Mouse (Mus musculus) gastrocnemius, postnatal 4 days (tissue): Measurements from ENCODE around the gene Cdk6. TPM values are rescaled to one million over a fixed set of nuclear protein-coding genes. Genes with fewer than 3 reads are reported as not detected.
"Not testable (repeated sequence)": the region's sequence is repeated elsewhere in the genome, so short reads cannot be mapped to it uniquely, and the experiment has no call there.

Experiments
- DNase-seq, 2 experiments: peaks; one replicate each; pipeline ENCODE4 v3.0.0; 2021 to 2022; ENCODE audit warnings: low spot score in 2 of 2, mixed read lengths in 2 of 2
- total RNA-seq, 2 experiments: library from RNA; stranded (reverse); gene quantifications; 2 replicates each; pipeline ENCODE4 v1.2.3; 2021

Cdk6 gene
- total RNA-seq, 2 experiments from 2014 or later, result 18.0 to 21.2 TPM

DNA sequence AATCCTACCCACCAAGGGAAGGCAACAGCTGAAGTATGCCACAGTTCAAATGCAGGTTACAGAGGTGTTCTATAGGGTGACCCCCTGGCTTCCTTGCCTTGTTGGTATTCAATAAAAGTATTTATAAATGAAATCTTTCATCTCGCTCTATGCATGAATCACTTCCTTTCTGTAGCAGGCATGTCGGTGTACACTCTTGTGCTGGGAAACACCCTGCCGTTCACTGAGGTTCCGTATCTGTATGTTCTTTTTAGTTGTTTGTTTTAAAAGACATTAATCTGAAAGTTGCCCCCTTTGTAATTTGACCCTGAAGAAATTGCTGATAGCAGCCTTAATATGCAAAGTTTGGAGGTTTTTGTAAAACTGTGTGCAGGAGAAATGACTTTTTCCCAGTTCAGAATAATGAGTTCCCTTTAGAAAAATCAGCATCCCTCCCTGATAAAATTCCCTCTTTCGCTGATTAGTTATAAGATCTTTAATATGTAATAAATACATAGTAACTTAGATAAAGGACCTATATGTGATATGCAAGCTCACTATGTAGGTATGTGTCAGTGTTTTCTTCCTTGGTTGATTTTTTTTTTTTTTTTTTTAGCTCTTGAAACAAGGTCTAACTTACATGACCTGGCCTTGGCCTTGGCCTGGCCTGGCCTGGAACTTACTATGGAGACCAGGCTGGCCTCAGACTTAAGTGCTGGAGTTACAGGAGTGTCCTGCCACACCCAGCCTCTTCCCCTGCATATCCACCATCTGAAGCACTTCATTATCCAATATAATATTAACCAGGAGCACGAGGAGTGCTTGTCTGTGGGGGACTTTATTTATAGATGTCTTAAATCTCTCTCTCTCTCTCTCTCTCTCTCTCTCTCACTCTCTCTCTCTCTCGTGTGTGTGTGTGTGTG, 167.4 kb downstream of the Cdk6 start:
- no peak for DNase-seq

DNA sequence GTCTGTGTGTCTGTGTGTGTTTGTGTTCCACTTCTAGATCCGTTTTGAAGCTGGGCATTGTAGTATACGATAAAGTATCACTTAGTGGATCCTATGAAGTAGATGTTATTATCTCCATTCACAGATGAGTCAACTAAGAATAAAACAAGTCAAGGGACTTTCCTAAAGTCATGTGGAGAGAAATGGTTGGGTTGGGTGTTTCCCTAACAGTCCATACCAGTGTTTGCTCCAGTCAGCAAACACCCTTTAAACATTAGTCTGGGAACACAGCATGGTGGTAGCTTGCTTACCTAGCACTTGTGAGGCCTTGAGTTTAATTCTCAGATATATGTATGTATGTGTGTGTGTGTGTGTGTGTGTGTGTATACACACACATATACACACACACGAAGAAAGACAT, 168.2 kb downstream of the Cdk6 start:
- DNase-seq, result no peak

- no peak for DNase-seq
Measured at GRCm38 (mm10) chr5:3511097-3511795, 170.0 kb downstream of the Cdk6 start.

DNA sequence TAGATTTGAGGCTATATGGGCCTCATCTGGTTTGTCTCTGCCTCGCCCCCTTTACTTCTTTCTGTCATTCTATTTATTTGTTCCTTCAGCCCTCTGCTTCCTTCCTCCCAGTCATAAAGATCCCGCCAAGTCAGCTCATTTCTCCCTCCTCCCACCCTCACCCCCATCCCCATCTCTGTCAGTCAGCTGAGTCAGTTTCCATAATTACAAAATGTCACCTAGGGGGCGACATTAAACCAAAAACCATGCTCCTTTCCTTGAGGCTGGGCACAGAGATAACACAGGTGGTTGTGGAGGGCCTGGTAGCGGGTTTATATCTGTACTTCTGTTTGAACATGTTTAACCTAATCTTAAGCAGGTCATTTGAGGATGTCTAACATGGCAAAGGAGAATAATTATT, 171.3 kb downstream of the Cdk6 start:
- no peak for DNase-seq

- DNase-seq, result no peak
Measured at GRCm38 (mm10) chr5:3514901-3515311, 173.6 kb downstream of the Cdk6 start.

DNA sequence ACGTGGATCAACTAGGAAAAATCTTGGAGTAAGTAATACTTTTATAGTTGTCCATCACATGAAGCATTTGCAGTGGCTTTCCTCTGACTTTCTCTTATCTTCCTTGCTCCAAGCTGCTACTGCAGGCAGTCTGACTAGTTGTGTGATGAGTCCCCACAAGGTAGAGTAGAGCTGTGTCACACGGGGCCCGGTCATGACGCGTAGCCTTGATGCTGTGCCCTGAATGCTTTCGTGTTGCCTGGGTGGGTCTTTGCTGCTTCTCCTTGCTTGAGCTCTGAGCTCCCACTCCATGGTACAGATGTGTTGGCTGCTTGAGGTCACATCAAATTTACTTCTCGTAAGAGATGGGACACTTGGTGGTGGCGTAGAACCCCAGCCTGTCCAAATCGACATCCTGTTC, 174.2 kb downstream of the Cdk6 start:
- DNase-seq, result no peak

GRCm38 (mm10) chr5:3516481-3517075, 175.3 kb downstream of the Cdk6 start:
- DNase-seq, result peak in 1 of 2 experiments; percentile 43

- no peak for DNase-seq
Measured at GRCm38 (mm10) chr5:3520493-3521359, 179.4 kb downstream of the Cdk6 start.

- DNase-seq, result no peak
Measured at GRCm38 (mm10) chr5:3521741-3522140, 180.5 kb downstream of the Cdk6 start.

- DNase-seq, result no peak
Measured at GRCm38 (mm10) chr5:3522826-3523225, 181.5 kb downstream of the Cdk6 start.

GRCm38 (mm10) chr5:3527041-3527691, 185.9 kb downstream of the Cdk6 start:
- no peak for DNase-seq

DNA sequence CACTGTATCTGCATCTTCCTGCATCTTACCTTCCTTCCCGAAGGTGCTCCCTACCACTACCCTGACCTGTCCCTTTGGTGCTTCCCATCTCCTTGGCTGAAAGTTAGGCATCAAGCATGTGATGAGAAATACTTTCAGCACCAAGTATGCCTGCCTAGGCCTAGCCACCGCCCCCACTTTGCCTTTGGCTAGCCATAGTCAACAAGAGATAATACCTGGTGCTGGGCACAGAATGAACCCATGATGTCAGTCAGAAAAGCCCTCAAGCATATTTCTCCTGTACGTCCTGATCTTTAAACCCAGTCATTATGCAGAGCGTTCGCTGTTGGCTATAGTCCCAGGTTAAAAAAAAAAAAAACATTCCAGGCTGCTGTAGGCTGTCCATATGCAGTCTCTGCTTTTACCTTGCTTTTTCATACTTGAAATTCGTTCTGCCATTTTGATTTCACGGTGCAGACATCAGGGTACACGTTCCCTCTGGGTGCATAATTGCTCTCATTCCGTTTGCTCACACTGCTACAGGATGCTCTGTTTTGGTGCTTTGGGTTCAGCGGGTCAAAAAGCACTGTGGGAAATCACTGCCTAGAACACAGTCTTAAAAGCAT, 188.4 kb downstream of the Cdk6 start:
- DNase-seq, result no peak

- not testable (repeated sequence) for DNase-seq
Measured at GRCm38 (mm10) chr5:3532048-3532447, 190.8 kb downstream of the Cdk6 start.

GRCm38 (mm10) chr5:3536592-3537212, 195.4 kb downstream of the Cdk6 start:
- no peak for DNase-seq

- no peak for DNase-seq
Measured at GRCm38 (mm10) chr5:3538505-3539472, 197.5 kb downstream of the Cdk6 start.

DNA sequence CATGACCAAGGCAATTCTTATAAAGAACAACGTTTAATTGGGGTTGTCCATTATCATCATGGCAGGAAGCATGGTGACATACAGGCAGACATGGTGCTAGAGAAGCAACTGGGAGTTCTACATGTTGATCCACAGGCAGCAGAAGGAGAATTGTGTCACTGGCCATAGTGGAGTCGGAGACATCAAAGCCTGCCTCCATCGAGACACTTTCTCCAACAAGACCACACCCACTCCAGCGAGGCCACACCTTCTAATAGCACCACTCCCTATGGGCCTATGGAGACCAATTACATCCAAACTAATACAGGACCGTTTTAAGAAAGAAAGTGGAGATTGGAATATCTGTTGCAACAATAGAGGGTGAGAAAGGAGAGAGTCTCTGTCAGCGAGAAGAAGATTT, 200.6 kb downstream of the Cdk6 start:
- DNase-seq, result no peak

GRCm38 (mm10) chr5:3543629-3544479, 202.6 kb downstream of the Cdk6 start, which contains the start of gene Fam133b:
Fam133b (plus strand) TSS chr5:3543833.
- DNase-seq, result peak; percentile 98 to 99

DNA sequence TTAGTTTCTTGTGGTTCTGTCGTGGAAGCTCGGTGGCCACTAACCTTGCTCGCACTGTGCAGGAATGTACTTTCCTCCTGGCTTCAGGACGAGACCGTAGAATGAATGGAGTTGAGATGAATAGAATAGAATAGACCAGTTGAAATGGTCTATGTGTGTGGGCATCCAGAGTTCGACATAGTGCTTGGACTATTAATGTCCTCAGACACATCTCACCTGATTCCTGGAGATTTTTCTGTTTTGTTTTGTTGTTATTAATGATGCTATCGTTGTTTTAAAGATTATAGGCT, 203.1 kb downstream of the Cdk6 start:
- no peak for DNase-seq
